Mouse (Mus musculus) left cerebral cortex, adult 11 months (tissue): ENCODE data around the gene Cript.

Experiments used
- DNase-seq: peaks from one replicate; pipeline ENCODE4 v3.0.0; 2022; ENCODE audit warnings: low spot score

The Cript gene

DNA sequence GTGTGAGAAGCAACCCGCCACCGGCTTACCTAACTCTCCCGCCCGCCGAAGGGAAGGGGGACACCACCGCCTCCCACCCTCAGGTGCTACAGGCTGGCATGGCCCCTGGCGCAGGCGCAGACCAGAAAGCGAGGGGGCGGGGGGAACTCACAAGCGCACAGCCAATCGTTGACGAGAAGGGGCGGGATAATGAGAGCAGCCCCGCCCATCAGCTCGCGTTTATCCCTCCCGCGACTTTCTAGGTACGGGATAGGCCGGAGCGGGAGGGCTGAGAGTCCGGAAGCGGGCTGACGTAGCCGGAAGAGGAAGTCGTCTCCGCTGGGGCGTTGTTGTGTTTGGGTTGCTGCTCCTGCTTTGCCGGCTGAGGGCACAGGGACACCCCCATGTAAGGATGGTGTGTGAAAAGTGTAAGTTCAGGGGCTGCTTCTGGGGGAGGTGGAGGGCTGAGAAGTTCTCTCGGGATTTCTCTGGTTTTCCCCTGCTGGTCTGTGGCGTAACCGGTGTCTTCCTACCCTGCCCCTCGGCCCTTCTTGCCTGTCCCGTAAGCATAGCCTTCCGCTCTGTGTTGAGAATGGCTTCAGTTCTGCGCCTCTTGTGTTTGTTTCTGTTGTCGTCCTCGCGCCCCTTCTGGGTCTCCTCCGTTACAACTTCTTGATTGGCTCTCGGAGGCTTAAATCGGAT lies at the start of gene Cript, which contains the start of gene Pigf:
Gene Cript (plus strand): TSS at position 282 of the 681 bp plus-strand sequence.
Gene Pigf (minus strand): TSS at position 138 of the 681 bp plus-strand sequence.
- peak; percentile 97 for DNase-seq

DNA sequence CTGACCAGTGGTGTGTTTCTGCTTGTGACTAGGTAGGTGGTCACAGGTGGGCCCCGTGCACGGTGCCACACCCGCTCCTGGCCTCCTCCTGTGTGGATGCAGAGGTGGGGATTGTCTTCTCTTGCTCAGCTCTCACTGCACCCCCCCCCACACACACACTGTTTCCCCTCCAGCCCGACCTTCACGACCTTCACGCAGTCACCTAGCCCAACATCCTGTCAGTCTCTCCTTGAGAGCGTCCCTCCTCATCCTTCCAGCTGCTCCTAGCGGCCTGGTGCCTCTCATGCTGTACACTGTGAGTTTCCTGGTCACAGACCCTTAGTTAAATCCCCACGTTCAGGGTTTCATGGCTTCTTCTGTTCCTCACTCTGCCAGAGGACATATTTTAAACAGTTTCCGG lies 49.0 kb upstream of the Cript start:
- DNase-seq: no peak

DNA sequence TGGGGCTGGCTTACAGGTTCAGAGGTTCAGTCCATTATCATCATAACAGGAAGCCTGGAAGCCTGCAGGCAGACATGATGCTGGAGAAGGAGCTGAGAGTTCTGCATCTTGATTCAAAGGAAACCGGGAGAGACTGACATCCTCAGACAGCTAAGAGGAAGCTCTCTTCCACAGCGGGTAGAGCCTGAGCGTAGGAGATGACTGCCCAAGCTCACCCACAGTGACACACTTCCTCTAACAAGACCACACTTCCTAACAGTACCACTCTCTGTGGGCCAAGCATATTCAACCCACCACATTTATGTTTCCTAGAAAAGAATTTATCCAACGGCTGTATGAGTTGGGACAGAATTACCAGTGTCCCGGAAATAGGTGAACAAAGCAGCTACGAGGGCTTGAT lies 46.9 kb upstream of the Cript start:
- DNase-seq: no peak

- DNase-seq: no peak
These were observed 44.1 kb upstream of the Cript start for GRCm38 (mm10) chr17:86981205-86981604.

GRCm38 (mm10) chr17:86981701-86982100 lies 43.6 kb upstream of the Cript start:
- DNase-seq: no peak

DNA sequence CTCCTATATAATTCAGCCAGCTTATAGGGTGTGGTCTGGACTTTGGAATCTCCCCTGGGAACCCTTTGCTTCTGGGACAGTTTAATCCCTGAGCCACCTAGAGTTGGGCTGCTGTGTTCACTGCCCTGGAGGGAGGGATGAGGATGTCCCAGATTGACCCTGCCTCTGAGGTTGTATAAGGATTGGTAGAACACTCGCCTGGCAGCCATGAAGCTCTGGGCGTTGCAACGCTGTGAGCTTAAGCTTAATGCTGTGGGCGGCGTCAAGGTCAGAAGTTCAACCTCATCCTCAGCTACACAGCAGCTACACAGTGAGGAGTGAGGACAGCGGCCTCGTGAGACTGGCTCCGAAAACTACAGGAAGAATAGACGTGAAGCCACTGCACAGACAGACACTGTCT lies 42.9 kb upstream of the Cript start:
- DNase-seq: no peak

GRCm38 (mm10) chr17:86986449-86987138 lies 38.8 kb upstream of the Cript start:
- DNase-seq: no peak

GRCm38 (mm10) chr17:86988161-86988560 lies 37.2 kb upstream of the Cript start:
- no peak for DNase-seq

DNA sequence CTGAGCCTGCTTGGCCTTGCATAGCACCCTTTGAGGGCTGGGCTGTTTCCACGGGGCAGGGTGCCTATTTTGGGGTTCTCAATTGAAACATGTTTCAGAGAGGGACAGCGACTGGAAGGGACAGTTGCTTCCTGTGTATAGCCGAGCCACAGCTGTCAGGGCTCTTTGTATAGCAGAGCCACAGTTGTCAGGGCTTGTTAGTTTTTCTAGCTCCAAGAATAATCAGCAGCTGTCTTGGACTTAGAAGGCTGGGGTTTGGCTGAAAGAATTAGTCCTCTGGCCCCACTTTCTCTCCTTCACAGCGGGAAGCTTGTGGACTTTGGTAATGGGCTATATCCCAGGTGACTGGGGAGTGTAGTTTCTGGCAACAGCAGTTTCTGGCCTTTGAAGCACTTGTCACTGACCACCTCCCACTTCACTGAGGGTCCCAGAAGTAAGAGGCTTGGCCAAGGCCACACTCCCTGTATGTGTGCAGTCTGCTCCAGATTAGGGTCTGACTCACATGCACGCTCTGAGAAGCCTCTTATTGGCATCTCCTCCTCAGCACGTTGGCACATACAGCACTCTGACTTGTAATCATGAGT lies 36.7 kb upstream of the Cript start:
- DNase-seq: no peak

- no peak for DNase-seq
These were observed 34.0 kb upstream of the Cript start for GRCm38 (mm10) chr17:86991306-86991705.

DNA sequence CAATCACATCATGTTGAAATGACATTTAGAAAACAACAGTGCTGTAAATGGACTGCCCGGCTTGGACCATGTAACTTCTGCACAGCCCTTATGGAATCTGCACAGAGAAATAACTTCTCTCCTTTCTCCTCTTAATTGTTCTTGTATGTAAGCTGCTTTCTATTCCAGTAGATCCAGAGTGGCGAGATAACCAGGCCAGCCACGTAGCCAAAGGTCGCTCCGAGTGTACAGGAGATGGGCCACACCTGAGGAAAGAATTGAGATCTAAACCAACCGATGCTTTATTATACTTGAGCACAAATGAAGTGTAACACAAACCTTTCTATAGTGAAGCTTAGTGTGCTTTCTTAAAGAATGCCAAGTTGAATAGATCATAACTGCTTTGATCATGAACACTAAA lies 28.0 kb upstream of the Cript start:
- DNase-seq: no peak

- DNase-seq: no peak
These were observed 16.4 kb upstream of the Cript start for GRCm38 (mm10) chr17:87008950-87009349.

- no peak for DNase-seq
These were observed 13.9 kb upstream of the Cript start for GRCm38 (mm10) chr17:87011301-87012019.

DNA sequence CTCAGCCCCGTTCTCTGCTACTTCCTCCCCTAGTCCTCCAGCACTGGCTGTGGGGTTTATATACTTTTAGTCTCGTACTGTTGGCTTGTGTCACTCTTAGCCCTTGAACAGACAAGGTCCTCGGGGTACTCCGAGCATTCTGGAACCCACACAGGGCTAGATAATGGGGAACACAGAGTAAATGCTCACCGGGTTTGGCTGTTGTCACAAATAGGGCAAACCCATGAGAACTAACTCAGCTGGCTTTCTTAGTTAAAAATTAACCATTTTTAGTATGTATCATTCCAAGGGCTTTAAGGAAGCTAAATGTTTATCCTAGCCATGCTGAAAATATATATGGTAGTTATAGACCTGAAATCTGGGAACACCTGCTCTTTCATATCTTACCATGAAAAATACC lies 5.7 kb upstream of the Cript start:
- DNase-seq: no peak

- no peak for DNase-seq
These were observed 683 bp upstream of the Cript start for GRCm38 (mm10) chr17:87024491-87025242.

GRCm38 (mm10) chr17:87036141-87037073 lies 11.1 kb downstream of the Cript start:
- no peak for DNase-seq

- DNase-seq: no peak
These were observed 13.1 kb downstream of the Cript start for GRCm38 (mm10) chr17:87038496-87038895.

GRCm38 (mm10) chr17:87041739-87042138 lies 16.4 kb downstream of the Cript start:
- DNase-seq: peak; percentile 29

DNA sequence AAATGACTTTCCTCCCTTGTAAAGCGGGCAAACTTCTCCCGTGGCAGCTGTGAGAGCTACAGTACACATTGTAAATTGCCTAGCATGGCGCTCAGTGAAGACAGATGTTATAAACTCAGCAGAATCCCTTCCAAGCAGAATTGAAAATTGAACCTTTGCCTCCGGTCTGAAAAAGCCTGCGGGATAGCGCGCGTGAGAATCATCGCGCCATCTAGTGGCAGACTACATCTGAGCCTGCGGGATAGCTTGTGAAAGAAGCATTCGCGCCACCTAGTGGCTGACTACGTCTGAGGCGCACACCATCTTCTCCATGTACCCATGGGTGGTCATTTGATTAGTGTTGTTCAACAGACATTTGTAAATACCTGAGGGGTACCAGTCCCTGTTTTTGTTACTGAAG lies 19.0 kb downstream of the Cript start:
- peak; percentile 87 for DNase-seq

DNA sequence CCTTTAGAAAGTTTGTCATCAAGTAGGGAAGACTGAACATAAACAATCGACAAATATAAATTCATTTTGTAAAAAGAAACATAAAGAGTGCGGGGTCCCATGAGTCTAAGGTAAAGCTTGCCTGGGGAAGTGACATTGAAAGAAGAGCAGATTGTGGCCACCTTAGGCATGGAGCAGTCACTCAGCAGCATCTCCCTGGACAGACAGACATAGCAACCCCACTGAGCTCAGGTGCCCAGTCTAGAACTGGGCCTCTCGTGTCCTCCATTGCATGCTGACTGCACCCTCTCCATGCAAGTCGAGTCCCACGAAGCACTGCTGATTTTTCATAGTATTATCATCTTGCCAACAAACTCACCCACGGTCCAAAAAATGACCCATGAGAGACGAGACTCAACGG lies 19.4 kb downstream of the Cript start:
- DNase-seq: no peak

DNA sequence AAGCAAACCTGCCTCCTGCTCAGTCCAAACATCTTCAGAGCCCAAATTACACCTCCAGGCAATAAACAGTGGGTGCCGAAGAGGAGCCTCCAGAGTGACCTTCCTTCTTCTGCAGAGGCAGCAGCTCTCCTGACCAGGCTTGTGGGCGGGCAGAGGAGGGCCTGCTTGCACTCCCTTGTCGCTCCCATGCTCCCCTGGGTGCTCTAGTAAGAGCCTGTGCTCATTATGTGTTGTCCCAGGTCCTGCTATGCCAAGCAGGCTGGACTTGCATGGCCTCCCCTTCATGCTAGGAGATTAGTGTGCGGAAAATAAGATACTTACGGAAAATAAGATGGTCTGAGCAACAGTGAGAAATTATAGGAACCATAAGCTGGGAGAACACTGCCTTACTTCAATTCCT lies 24.3 kb downstream of the Cript start:
- DNase-seq: no peak
